In the genomic region with DNA sequence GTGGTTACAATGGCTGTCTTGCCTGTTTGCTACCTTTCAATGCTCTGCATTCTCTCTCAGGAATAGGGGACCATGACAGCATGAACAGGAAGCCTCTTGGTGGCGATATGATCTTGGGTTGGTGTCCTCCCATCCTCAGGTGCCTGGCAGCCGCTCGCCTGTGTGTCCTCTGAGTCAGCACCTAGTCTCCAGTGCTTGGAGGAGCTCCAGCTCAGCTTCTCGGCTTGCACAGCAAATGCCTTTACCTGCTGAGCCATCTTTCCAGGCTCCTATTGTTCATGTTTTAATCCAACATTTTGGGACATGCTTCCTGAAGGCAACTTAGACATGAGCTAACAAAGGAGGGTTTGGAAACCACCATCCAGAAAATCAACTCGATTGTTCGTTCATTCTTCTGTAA, we compare ENCODE assay signal across 14 mouse cellular contexts. TPM values are rescaled to one million over a fixed set of nuclear protein-coding genes. Genes with fewer than 3 reads are reported as not detected.
DNase-seq lines count a peak whose midpoint lies in the region; ATAC-seq lines count a peak whose summit lies in the region.
"Had no signal": no experiment of that assay in that cellular context is flagged by ENCODE, and none has a peak within 500 bp of the region (broad histone marks: within the 10 kb centered on the region; RNA-seq: fewer than 3 reads in every experiment).

No protein-coding gene starts in this region.

- no peaks in the 10 kb centered on the region for H3K36me3 ChIP-seq in liver, embryonic 12.5 days
- no peaks in the 10 kb centered on the region for H3K36me3 ChIP-seq in intestine, embryonic 16.5 days (ENCODE audit: control insufficient read depth, insufficient read depth, low read length)
- H3K36me3 ChIP-seq: heart, embryonic 12.5 days; hindbrain, embryonic 13.5 days; limb, embryonic 10.5 days; midbrain, embryonic 12.5 days; stomach, embryonic 15.5 days had no signal

- H3K9ac ChIP-seq in liver, embryonic 12.5 days = no peak overlapping the region
- no peak overlapping the region for H3K9ac ChIP-seq in intestine, embryonic 16.5 days (ENCODE audit: low read depth, low read length)
- H3K9ac ChIP-seq: heart, embryonic 12.5 days; hindbrain, embryonic 13.5 days; liver, postnatal 0 days; midbrain, embryonic 12.5 days; stomach, embryonic 15.5 days had no signal

- H3K27ac ChIP-seq in liver, embryonic 12.5 days = no peak overlapping the region
- no peak overlapping the region for H3K27ac ChIP-seq in intestine, embryonic 16.5 days (ENCODE audit: low read length)
- H3K27ac ChIP-seq: limb, embryonic 10.5 days; midbrain, embryonic 12.5 days; stomach, embryonic 15.5 days had no signal

- WGBS in liver, embryonic 12.5 days (ENCODE audit: insufficient replicate concordance) = 47% methylated on average over 6 of the region's 6 CpGs
- 74% methylated on average over 6 of the region's 6 CpGs for WGBS in intestine, embryonic 16.5 days

- no peak for ATAC-seq in CD4-positive, CD25-positive, alpha-beta regulatory T cell, adult 4 months
- ATAC-seq in liver, embryonic 12.5 days = no peak
- no peak for ATAC-seq in intestine, embryonic 16.5 days
- ATAC-seq: liver, postnatal 0 days had no signal

- no peak overlapping the region for H3K4me3 ChIP-seq in liver, embryonic 12.5 days
- no peak overlapping the region for H3K4me3 ChIP-seq in intestine, embryonic 16.5 days (ENCODE audit: low read length)
- H3K4me3 ChIP-seq: heart, embryonic 12.5 days; hindbrain, embryonic 13.5 days; limb, embryonic 10.5 days; midbrain, embryonic 12.5 days; stomach, embryonic 15.5 days had no signal

- H3K4me2 ChIP-seq in liver, embryonic 12.5 days = no peak overlapping the region
- no peak overlapping the region for H3K4me2 ChIP-seq in intestine, embryonic 16.5 days (ENCODE audit: low read depth, low read length)
- H3K4me2 ChIP-seq: heart, embryonic 12.5 days; hindbrain, embryonic 13.5 days; midbrain, embryonic 12.5 days; stomach, embryonic 15.5 days had no signal

- peak; percentile 52 for DNase-seq in CD4-positive, CD25-positive, alpha-beta regulatory T cell, adult 2 months (ENCODE audit: low read depth, low spot score)
- DNase-seq in ovary, adult 18-20 months (ENCODE audit: low spot score) = peak; percentile 26
- DNase-seq in ovary, postnatal 36 days (ENCODE audit: low spot score) = no peak
- DNase-seq in cerebellum, adult 9-11 months = peak; percentile 85
- peak; percentile 40 for DNase-seq in thymus, postnatal 0 days (ENCODE audit: low spot score)
- DNase-seq: liver, postnatal 0 days had no signal

- H3K27me3 ChIP-seq in liver, embryonic 12.5 days (replicated peaks) = no peaks in the 10 kb centered on the region
- H3K27me3 ChIP-seq in intestine, embryonic 16.5 days (replicated peaks; ENCODE audit: control insufficient read depth, insufficient read depth, low read length) = no peaks in the 10 kb centered on the region
- H3K27me3 ChIP-seq: hindbrain, embryonic 13.5 days; midbrain, embryonic 12.5 days; stomach, embryonic 15.5 days had no signal

- no peaks in the 10 kb centered on the region for H3K4me1 ChIP-seq in liver, embryonic 12.5 days
- H3K4me1 ChIP-seq in intestine, embryonic 16.5 days (ENCODE audit: control insufficient read depth, insufficient read depth, low read length) = no peaks in the 10 kb centered on the region
- H3K4me1 ChIP-seq: heart, embryonic 12.5 days; stomach, embryonic 15.5 days had no signal

- H3K9me3 ChIP-seq in liver, embryonic 12.5 days (replicated peaks) = no peaks in the 10 kb centered on the region
- no peaks in the 10 kb centered on the region for H3K9me3 ChIP-seq in intestine, embryonic 16.5 days (ENCODE audit: control insufficient read depth, low read length)
- H3K9me3 ChIP-seq: heart, embryonic 12.5 days; hindbrain, embryonic 13.5 days; limb, embryonic 10.5 days; midbrain, embryonic 12.5 days; stomach, embryonic 15.5 days had no signal

RNA-seq across cellular contexts. Expression of a gene that starts 33.1 kb away (rescaled TPM):
- 10 to 100 TPM; 11.9 to 18.9 TPM for polyA plus RNA-seq in CD4-positive, CD25-positive, alpha-beta regulatory T cell, adult 4 months (2017; shearing (Covaris generic))
- polyA plus RNA-seq in thymus, postnatal 0 days (2015; fragmentation: Nextera tagmentation; extraction: Ambion mirVana) = 23.5 and 27.3 TPM in 2 replicates
- polyA plus RNA-seq in liver, embryonic 12.5 days (2016; fragmentation: Nextera tagmentation; extraction: Ambion mirVana) = 0.07 and 0.36 TPM in 2 replicates
- polyA plus RNA-seq in intestine, embryonic 16.5 days (2015; fragmentation: Nextera tagmentation; extraction: Ambion mirVana) = 0.33 and 1.2 TPM in 2 replicates
